In the genomic region with DNA sequence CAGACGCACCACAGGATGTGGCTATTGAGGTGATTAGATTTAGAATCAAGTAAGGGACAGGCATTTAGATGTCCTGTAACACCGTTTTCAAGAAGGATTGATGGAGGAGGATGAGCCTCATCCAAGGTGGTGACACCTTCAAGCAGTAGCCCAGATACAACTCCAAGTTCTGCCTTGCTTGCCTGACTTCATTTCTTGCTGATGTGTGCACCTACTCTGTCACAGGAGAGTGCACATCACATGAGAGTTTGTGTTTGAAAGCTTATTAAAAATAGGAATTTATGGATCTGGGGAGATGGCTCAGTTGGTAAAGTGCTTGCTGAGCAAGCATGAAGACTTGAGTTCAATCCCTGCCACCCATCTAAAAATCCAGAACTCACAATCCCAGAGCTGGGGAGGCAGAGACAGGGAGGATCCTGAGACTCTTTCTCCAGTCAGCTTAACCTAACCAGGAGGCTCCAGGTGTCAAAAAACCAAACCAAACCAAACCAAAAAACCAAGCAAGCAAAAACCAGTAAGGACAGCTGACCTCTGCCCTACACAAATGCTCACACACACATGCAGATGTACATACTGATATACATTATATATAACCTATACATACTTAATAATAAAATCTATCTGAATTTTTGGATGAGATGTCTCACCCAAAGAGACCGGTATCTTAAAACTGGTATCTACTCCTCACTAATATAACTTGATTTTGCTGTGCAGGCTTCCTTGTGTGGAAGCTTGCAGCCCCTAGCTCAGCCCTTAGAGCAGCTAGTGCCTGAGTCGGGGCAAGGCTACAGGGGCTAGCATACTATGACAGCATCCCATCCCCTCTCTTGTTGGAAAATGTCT, we compare ENCODE assay signal across 21 mouse cellular contexts. TPM values are rescaled to one million over a fixed set of nuclear protein-coding genes. Genes with fewer than 3 reads are reported as not detected.
A peak's percentile ranks its signal among the peaks of the same experiment; 100 is the strongest.
DNase-seq lines count a peak whose midpoint lies in the region; ATAC-seq and TF ChIP-seq lines count a peak whose summit lies in the region.
"Had no signal": no experiment of that assay in that cellular context is flagged by ENCODE, and none has a peak within 500 bp of the region (broad histone marks: within the 10 kb centered on the region; RNA-seq: fewer than 3 reads in every experiment).

No protein-coding gene starts in this region.

- TF ChIP-seq POLR2A in liver, adult 2 months (IDR thresholded peaks at IDR 0.05; ENCODE audit: extremely low read depth, insufficient read depth, low read length): no peak

- no peak overlapping the region for H3K4me3 ChIP-seq in forebrain, embryonic 10.5 days
- H3K4me3 ChIP-seq in forebrain, embryonic 11.5 days (ENCODE audit: low read depth, low read length): no peak overlapping the region
- H3K4me3 ChIP-seq in liver, adult 2 months (ENCODE audit: insufficient read depth, low read depth, low read length): no peak overlapping the region
- H3K4me3 ChIP-seq in liver, embryonic 11.5 days (ENCODE audit: low read depth, low read length): no peak overlapping the region
- H3K4me3 ChIP-seq in embryonic facial prominence, embryonic 10.5 days: no peak overlapping the region
- H3K4me3 ChIP-seq: erythroblast, embryonic 14.5 days; left cerebral cortex, adult 2 months; limb, embryonic 15.5 days; neural tube, embryonic 12.5 days had no signal

- H3K9ac ChIP-seq in forebrain, embryonic 11.5 days (ENCODE audit: low read length): no peak overlapping the region
- no peak overlapping the region for H3K9ac ChIP-seq in liver, adult 2 months (ENCODE audit: low read depth, low read length)
- H3K9ac ChIP-seq in liver, embryonic 11.5 days (ENCODE audit: low read depth, low read length): no peak overlapping the region
- H3K9ac ChIP-seq: limb, embryonic 15.5 days; neural tube, embryonic 12.5 days had no signal

- 64% methylated on average over 4 of the region's 4 CpGs for WGBS in forebrain, embryonic 10.5 days
- 66% methylated on average over 4 of the region's 4 CpGs for WGBS in forebrain, embryonic 11.5 days
- WGBS in liver, adult 2 months: 60% methylated on average over 4 of the region's 4 CpGs
- 56% methylated on average over 4 of the region's 4 CpGs for WGBS in liver, embryonic 11.5 days
- WGBS in embryonic facial prominence, embryonic 10.5 days: 64% methylated on average over 4 of the region's 4 CpGs

- TF ChIP-seq CTCF in liver, adult 2 months (IDR thresholded peaks at IDR 0.05; ENCODE audit: low read depth, low read length): no peak

- no peaks in the 10 kb centered on the region for H3K36me3 ChIP-seq in forebrain, embryonic 10.5 days (replicated peaks)
- H3K36me3 ChIP-seq in forebrain, embryonic 11.5 days (ENCODE audit: control insufficient read depth, insufficient read depth, low read length): no peaks in the 10 kb centered on the region
- H3K36me3 ChIP-seq in liver, adult 2 months (ENCODE audit: control insufficient read depth, insufficient read depth, low read length): no peaks in the 10 kb centered on the region
- 0 out of 2 replicates have a peak, but pooled peaks cover 2% of the 10 kb centered on the region for H3K36me3 ChIP-seq in liver, embryonic 11.5 days (ENCODE audit: control insufficient read depth, insufficient read depth, low read length)
- no peaks in the 10 kb centered on the region for H3K36me3 ChIP-seq in embryonic facial prominence, embryonic 10.5 days (replicated peaks)
- H3K36me3 ChIP-seq: limb, embryonic 15.5 days; neural tube, embryonic 12.5 days had no signal

- H3K27ac ChIP-seq in forebrain, embryonic 10.5 days: no peak overlapping the region
- H3K27ac ChIP-seq in forebrain, embryonic 11.5 days (ENCODE audit: low read depth, low read length): no peak overlapping the region
- no peak overlapping the region for H3K27ac ChIP-seq in liver, adult 2 months (replicated peaks; ENCODE audit: insufficient read depth, low read depth, low read length)
- H3K27ac ChIP-seq in liver, embryonic 11.5 days (ENCODE audit: low read depth, low read length): no peak overlapping the region
- no peak overlapping the region for H3K27ac ChIP-seq in embryonic facial prominence, embryonic 10.5 days (replicated peaks)
- H3K27ac ChIP-seq: left cerebral cortex, adult 2 months; limb, embryonic 15.5 days; neural tube, embryonic 12.5 days had no signal

- peaks cover 91% of the 10 kb centered on the region for H3K9me3 ChIP-seq in forebrain, embryonic 10.5 days
- peaks cover 73% of the 10 kb centered on the region for H3K9me3 ChIP-seq in forebrain, embryonic 11.5 days (ENCODE audit: control insufficient read depth, low read length)
- H3K9me3 ChIP-seq in liver, embryonic 11.5 days (ENCODE audit: control insufficient read depth, low read length): peaks cover 67% of the 10 kb centered on the region
- H3K9me3 ChIP-seq in embryonic facial prominence, embryonic 10.5 days: peaks cover 90% of the 10 kb centered on the region

- ATAC-seq in forebrain, embryonic 11.5 days (replicated peaks; ENCODE audit: low FRiP score): no peak
- no peak for ATAC-seq in liver, embryonic 11.5 days (replicated peaks; ENCODE audit: low FRiP score)
- ATAC-seq: intestine, embryonic 16.5 days had no signal

- no peaks in the 10 kb centered on the region for H3K4me1 ChIP-seq in forebrain, embryonic 10.5 days
- no peaks in the 10 kb centered on the region for H3K4me1 ChIP-seq in forebrain, embryonic 11.5 days (replicated peaks; ENCODE audit: control insufficient read depth, insufficient read depth, low read length)
- no peaks in the 10 kb centered on the region for H3K4me1 ChIP-seq in liver, adult 2 months (ENCODE audit: control insufficient read depth, insufficient read depth, low read length)
- no peaks in the 10 kb centered on the region for H3K4me1 ChIP-seq in liver, embryonic 11.5 days (replicated peaks; ENCODE audit: control insufficient read depth, insufficient read depth, low read length)
- no peaks in the 10 kb centered on the region for H3K4me1 ChIP-seq in embryonic facial prominence, embryonic 10.5 days
- H3K4me1 ChIP-seq: limb, embryonic 15.5 days; neural tube, embryonic 12.5 days had no signal

- no peak overlapping the region for H3K4me2 ChIP-seq in forebrain, embryonic 11.5 days (ENCODE audit: low read depth, low read length, severe bottlenecking)
- no peak overlapping the region for H3K4me2 ChIP-seq in liver, embryonic 11.5 days
- H3K4me2 ChIP-seq: limb, embryonic 15.5 days; neural tube, embryonic 12.5 days had no signal

- H3K27me3 ChIP-seq in forebrain, embryonic 10.5 days (ENCODE audit: poor library complexity, severe bottlenecking): no peaks in the 10 kb centered on the region
- no peaks in the 10 kb centered on the region for H3K27me3 ChIP-seq in forebrain, embryonic 11.5 days (ENCODE audit: control insufficient read depth, insufficient read depth, low read length)
- no peaks in the 10 kb centered on the region for H3K27me3 ChIP-seq in liver, adult 2 months (ENCODE audit: control insufficient read depth, insufficient read depth, low read length)
- H3K27me3 ChIP-seq in liver, embryonic 11.5 days (replicated peaks; ENCODE audit: control insufficient read depth, insufficient read depth, low read length): no peaks in the 10 kb centered on the region
- H3K27me3 ChIP-seq in embryonic facial prominence, embryonic 10.5 days (replicated peaks; ENCODE audit: low read depth, poor library complexity, severe bottlenecking): no peaks in the 10 kb centered on the region
- H3K27me3 ChIP-seq: limb, embryonic 15.5 days; neural tube, embryonic 12.5 days had no signal

- DNase-seq in forebrain, embryonic 10.5 days (ENCODE audit: extremely low spot score, low spot score): peak; percentile 14
- no peak for DNase-seq in forebrain, embryonic 11.5 days (ENCODE audit: low spot score)
- peak; percentile 19 for DNase-seq in liver, adult 2 months (ENCODE audit: extremely low read depth, low read depth, low spot score)
- DNase-seq in liver, embryonic 11.5 days (ENCODE audit: low spot score): no peak
- DNase-seq in A20 (ENCODE audit: low read depth, low spot score): peak; percentile 8
- DNase-seq in embryonic facial prominence, embryonic 10.5 days (ENCODE audit: low spot score): peak; percentile 9
- DNase-seq in layer of hippocampus, adult 9-11 months: no peak
- no peak for DNase-seq in urinary bladder, postnatal 25 days (ENCODE audit: low spot score)
- DNase-seq: cerebellum, adult 11 months; gastrocnemius, postnatal 36 days; heart, postnatal 14 days; spleen, adult 18-20 months had no signal

- no peaks in the 10 kb centered on the region for H3K79me2 ChIP-seq in liver, adult 2 months (ENCODE audit: control insufficient read depth, insufficient read depth, low read length)

RNA-seq across cellular contexts. Expression of a gene that starts 21.4 kb away (rescaled TPM):
- not detected in 2 replicates for polyA plus RNA-seq in forebrain, embryonic 10.5 days (2016; fragmentation: Nextera tagmentation; extraction: Ambion mirVana)
- not detected in 2 replicates for polyA plus RNA-seq in forebrain, embryonic 11.5 days (2014; fragmentation: Nextera tagmentation; extraction: Ambion mirVana)
- under 0.01 TPM in 2 replicates for total RNA-seq in liver, adult 2 months (2014; rRNA removed)
- polyA plus RNA-seq in liver, adult 2 months (2012; rRNA removed): 0.01 and 0.02 TPM in 2 replicates
- not detected in 2 replicates for polyA plus RNA-seq in liver, embryonic 11.5 days (2014; fragmentation: Nextera tagmentation; extraction: Ambion mirVana)
- polyA plus RNA-seq in embryonic facial prominence, embryonic 10.5 days (2016; fragmentation: Nextera tagmentation; extraction: Ambion mirVana): not detected in 2 replicates
- total RNA-seq: common myeloid progenitor, adult 5-6 weeks; gastrocnemius, postnatal 36 days; heart, postnatal 14 days; megakaryocyte-erythroid progenitor cell, adult 5-6 weeks had no signal
- polyA plus RNA-seq: erythroblast, embryonic 14.5 days; intestine, embryonic 16.5 days; large intestine, adult 2 months; limb, embryonic 15.5 days; neural tube, embryonic 12.5 days; urinary bladder, adult 2 months had no signal

RNA-seq across cellular contexts. Expression of a gene that starts 21.5 kb away (rescaled TPM):
- polyA plus RNA-seq in forebrain, embryonic 10.5 days (2016; fragmentation: Nextera tagmentation; extraction: Ambion mirVana): 223 and 224 TPM in 2 replicates
- 221 and 223 TPM in 2 replicates for polyA plus RNA-seq in forebrain, embryonic 11.5 days (2014; fragmentation: Nextera tagmentation; extraction: Ambion mirVana)
- total RNA-seq in liver, adult 2 months (2014; rRNA removed): 78.7 and 90.1 TPM in 2 replicates
- polyA plus RNA-seq in liver, adult 2 months (2012; rRNA removed): 31.4 and 32.8 TPM in 2 replicates
- 146 and 168 TPM in 2 replicates for polyA plus RNA-seq in liver, embryonic 11.5 days (2014; fragmentation: Nextera tagmentation; extraction: Ambion mirVana)
- polyA plus RNA-seq in embryonic facial prominence, embryonic 10.5 days (2016; fragmentation: Nextera tagmentation; extraction: Ambion mirVana): 219 and 220 TPM in 2 replicates

Comparison
In these comparisons a context has a peak if more than half of its experiments do, and no peak if none do; other contexts are left out.
1. DNase-seq: peak in forebrain, embryonic 10.5 days (single experiment), liver, adult 2 months (single experiment), A20 (single experiment) and embryonic facial prominence, embryonic 10.5 days (single experiment); none in forebrain, embryonic 11.5 days (single experiment), liver, embryonic 11.5 days (single experiment), layer of hippocampus, adult 9-11 months (single experiment) and urinary bladder, postnatal 25 days (single experiment).